Mouse (Mus musculus) ZHBTc4 (cell line): ENCODE data around the gene Ddx3x.

Experiments used
- DNase-seq: peaks from one replicate; pipeline ENCODE4 v3.0.0-alpha.2; 2011; ENCODE audit warnings: low read depth, low spot score

The Ddx3x gene

DNA sequence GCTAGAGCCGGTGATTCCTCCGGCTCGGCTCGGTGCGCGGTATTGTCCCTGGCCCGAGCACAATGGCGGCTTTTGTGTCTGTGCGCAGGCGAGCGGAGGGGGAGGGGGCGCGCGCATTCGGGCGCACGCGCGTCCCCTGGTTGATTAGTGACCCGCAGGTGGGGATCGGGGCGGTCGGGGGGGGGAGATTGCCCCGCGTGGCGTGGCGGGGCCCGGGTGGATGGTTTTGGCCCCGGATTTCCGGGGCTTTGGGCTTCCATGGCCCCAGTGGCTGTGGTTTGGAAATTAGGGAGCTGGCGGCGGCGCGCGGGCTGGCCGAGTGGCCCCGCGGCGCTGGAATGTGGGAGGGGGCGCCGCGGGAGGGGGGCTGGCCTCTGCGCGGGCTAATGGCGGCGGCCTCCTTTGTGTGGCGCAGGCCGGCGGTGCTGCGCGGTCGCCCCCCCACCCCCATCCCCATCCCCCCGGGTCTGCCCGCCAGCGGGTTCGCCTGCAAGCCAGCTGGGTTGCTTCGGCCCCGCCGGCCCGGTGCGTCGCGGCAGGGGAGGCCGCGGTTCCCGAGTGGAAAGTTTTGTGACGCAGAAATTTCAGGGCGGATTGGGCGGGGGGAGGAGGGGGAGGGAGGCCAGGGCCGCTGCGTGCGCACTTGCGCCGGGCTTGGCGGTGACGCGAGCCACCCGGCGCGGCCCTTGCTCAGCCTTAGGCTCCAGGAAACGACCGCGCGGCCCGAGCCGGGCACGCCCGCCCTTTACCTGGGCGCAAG lies 739 bp downstream of the Ddx3x start:
- DNase-seq, result peak; percentile 81

DNA sequence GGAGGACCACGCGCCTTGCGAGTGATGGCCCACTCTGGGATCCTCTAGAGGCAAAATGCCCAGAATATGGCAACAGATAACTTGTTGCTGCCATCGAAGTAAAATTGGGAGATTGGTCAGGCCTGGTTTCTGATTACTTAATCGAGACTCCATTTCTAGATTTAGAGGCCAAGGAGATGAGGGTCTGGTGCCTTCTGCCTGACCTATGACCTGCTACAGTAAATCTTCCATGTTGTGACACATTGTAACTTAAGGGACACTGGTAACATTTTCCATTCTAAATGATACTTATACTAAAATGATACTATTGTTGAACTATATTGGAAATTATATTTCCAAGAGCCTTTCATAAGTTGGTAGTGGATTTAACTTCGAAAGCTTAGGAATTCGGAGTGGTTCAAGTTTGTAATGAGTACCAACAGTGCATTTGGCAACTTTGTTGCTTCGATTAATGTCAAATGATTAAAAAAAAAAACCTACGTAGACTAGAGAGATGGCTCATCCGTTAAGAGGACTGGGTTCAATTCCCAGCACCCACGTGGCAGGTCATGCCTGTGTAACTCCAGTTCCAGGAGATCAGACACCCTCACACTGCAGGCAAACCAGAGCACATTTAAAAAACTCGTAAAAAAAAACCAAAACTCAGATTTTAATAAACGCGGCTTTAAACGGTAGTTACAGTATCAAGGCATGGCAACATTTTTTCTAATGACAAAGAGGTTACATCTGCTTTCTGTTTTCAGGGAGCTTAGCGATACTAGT lies 1.5 kb downstream of the Ddx3x start:
- DNase-seq, result peak; percentile 18

DNA sequence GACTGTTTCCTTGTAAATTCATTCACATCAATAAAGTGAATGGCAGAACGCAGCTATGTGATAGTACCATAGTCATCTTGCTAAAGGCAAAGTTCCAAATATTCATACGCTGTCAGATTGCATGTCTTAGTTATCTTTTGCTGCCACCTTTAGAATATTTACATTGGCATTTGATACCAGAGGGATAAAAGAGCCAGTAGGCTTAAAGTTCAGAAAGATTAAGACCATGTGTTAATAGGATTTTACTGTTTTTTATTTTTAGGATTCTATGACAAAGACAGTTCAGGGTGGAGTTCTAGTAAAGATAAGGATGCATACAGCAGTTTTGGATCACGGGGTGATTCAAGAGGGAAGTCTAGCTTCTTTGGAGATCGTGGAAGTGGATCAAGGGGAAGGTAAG lies 5.0 kb downstream of the Ddx3x start:
- DNase-seq, result no peak

- peak; percentile 46 for DNase-seq
Observed at GRCm38 (mm10) chrX:13294505-13295228, 13.9 kb downstream of the Ddx3x start.

DNA sequence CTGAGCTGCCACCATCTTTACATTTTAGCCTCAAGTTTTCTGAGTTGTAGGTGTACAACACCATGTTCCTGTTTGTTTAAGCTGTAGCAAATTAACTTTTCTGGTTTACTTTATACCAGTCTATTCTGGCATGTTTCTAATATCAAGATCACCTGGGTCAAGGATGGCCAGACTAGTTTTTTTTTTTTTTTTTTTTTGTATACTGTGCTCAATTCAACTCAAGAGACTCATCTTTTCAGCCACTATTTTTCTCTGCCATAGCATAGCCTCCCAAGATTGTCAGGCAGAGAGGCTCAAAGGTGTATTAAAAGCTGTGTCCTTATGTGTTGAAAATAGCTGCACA lies 14.4 kb downstream of the Ddx3x start:
- DNase-seq, result no peak

DNA sequence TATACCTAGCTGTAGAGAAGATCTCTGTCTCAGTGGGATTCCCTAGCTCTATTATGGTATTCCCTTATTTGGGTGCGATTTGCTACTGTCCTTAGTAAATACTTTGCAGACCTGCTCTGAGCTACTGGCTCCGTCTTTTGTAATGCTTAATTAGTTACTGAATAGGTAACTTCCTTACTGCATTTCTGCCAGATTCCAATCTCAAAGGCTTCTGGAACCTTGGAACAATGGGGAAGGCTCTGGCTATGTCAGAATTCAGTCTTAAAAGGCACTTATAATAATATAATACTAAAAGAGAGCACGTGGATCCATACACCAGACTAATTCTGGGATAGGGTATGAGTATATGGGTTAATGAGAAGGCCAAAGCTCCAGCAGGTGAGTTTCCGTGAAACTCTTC lies 15.5 kb downstream of the Ddx3x start:
- DNase-seq, result peak; percentile 56

DNA sequence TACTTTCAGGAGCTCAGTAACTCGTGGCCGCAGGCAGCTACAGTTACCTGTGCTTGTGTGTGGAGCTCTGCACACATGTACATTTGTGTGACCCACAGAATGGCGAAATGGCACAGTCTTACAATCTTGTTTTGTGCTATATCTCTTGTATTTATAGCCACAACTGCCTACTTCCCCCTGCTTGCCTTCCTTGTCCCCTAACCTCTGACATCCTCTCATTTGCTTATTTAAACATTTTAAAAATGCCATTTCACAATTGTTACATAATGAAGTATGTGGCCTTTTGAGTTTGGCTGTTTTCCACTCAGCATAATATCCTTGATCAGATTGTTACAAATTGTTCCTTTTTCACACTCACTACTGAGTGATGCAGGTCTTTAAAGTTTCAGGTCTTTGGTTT lies 25.4 kb downstream of the Ddx3x start:
- DNase-seq, result no peak

GRCm38 (mm10) chrX:13311396-13311795 lies 30.6 kb downstream of the Ddx3x start:
- DNase-seq, result no peak

GRCm38 (mm10) chrX:13329611-13330010 lies 48.8 kb downstream of the Ddx3x start:
- peak; percentile 39 for DNase-seq
